Mouse (Mus musculus): Measurements from ENCODE around the gene Pip4k2a. TPM values are rescaled to one million over a fixed set of nuclear protein-coding genes. Genes with fewer than 3 reads are reported as not detected.

Gene Pip4k2a
- total and polyA plus RNA-seq, 3 experiments = 4.3 to 7.6 (median 6.5) TPM

DNA sequence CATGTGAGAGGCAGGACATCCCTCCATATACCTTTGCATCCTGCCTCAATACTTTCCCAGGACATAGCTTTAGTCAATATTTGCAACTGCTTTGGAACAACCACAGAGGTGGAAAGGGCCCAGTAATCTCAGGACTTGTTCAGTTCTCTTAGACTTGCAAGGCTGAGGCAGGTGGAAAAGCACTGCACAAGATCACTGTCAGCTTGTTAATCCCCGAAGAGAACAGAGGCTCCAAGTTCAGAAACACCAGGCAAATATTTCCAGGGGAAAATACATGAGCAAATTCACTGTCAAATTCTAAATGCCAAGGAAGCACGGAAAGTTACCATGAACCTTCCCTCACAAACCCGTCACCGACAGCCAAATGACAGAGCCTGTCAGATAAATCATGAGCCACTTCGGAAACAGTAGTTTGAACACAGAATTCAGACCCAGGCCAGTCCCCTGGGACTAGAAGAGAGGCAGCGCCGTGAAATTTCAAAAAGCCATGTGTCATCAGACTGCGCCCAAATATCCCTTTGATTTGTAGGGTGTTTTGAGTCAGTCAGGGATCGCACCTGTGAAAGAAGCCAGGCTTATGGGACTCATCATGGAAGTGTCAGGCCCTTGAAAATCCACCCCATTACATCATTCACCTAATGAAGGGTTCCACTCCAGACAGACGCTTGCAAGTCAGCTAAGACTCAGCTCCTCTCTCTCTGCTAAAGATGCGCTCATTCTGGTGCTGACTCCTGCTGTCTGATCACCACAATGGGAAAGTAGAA lies 184.1 kb downstream of the Pip4k2a start:
- Histone ChIP-seq H3K27ac (no peak overlapping the region), H3K79me2 (replicated peaks; ENCODE audit: control insufficient read depth, insufficient read depth, low read length) (no peaks in the 10 kb centered on the region), H3K4me1 (ENCODE audit: control insufficient read depth, insufficient read depth, low read length) (no peaks in the 10 kb centered on the region), H3K9ac (ENCODE audit: low read depth, low read length) (no peak overlapping the region), H3K36me3 (ENCODE audit: control insufficient read depth, insufficient read depth, low read length) (no peaks in the 10 kb centered on the region), H3K4me3 (no peak overlapping the region), H3K27me3 (ENCODE audit: control insufficient read depth, insufficient read depth, low read length) (no peaks in the 10 kb centered on the region)
- intact Hi-C loops (cut with DNase I) = no loop called here
- 69% methylated on average over 11 of the region's 11 CpGs for WGBS
- TF ChIP-seq CTCF (IDR thresholded peaks at IDR 0.05) (no peak), EP300 (IDR thresholded peaks at IDR 0.05; ENCODE audit: insufficient read depth, low read depth, low read length) (no peak), POLR2A (IDR thresholded peaks at IDR 0.05; ENCODE audit: insufficient read depth, low read depth, low read length) (no peak)
- DNase-seq = no peak

GRCm38 (mm10) chr2:18807961-18808360 lies 190.0 kb downstream of the Pip4k2a start:
- H3K27ac ChIP-seq = no peak overlapping the region
- no peaks in the 10 kb centered on the region for H3K36me3 ChIP-seq (ENCODE audit: control insufficient read depth, insufficient read depth, low read length)
- no peaks in the 10 kb centered on the region for H3K79me2 ChIP-seq (replicated peaks; ENCODE audit: control insufficient read depth, insufficient read depth, low read length)
- no peak overlapping the region for H3K4me3 ChIP-seq
- TF ChIP-seq EP300 (IDR thresholded peaks at IDR 0.05; ENCODE audit: insufficient read depth, low read depth, low read length) (no peak), POLR2A (IDR thresholded peaks at IDR 0.05; ENCODE audit: insufficient read depth, low read depth, low read length) (no peak), CTCF (IDR thresholded peaks at IDR 0.05) (no peak)
- no peak for DNase-seq
- no peak overlapping the region for H3K9ac ChIP-seq (ENCODE audit: low read depth, low read length)
- no peaks in the 10 kb centered on the region for H3K27me3 ChIP-seq (ENCODE audit: control insufficient read depth, insufficient read depth, low read length)
- no peaks in the 10 kb centered on the region for H3K4me1 ChIP-seq (ENCODE audit: control insufficient read depth, insufficient read depth, low read length)
- intact Hi-C loops (cut with DNase I) = no loop called here
- WGBS = 84% methylated on average over 2 of the region's 2 CpGs

DNA sequence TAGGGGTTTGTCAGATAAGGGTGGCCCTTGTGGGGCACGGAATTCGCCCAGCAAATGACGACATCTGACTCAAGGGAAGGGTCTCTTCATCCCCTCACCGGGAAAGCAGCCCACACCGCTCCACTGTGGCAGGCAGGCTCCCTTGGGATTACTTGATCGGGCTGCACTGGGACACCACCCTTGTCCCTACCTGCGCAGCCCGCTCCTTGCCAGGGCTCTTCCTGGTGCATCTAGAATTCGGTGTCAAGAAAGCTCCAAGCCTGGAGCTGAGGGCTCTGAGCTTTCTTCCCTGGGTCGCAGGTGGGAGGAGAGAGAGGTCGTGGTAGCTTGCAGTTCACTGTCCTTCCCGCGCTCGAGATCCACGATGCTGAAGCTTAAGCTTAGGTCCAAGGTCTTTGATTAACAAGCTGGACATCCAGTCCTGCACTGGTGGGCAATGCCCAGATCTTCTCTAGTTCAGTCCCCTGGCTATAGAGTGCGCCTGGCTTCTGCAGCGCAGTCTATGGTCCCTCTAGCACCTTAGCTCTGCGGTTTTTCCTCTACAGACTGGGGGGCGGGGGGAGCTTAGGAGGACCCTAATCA lies 196.6 kb downstream of the Pip4k2a start:
- Histone ChIP-seq H3K36me3 (ENCODE audit: control insufficient read depth, insufficient read depth, low read length) (no peaks in the 10 kb centered on the region), H3K4me3 (no peak overlapping the region), H3K27ac (no peak overlapping the region), H3K4me1 (ENCODE audit: control insufficient read depth, insufficient read depth, low read length) (no peaks in the 10 kb centered on the region; the same call in 1 of the 2 replicates), H3K27me3 (ENCODE audit: control insufficient read depth, insufficient read depth, low read length) (peaks cover 11% of the 10 kb centered on the region), H3K9ac (ENCODE audit: low read depth, low read length) (no peak overlapping the region), H3K79me2 (replicated peaks; ENCODE audit: control insufficient read depth, insufficient read depth, low read length) (no peaks in the 10 kb centered on the region)
- DNase-seq = no peak
- 31% methylated on average over 19 of the region's 19 CpGs for whole genome bisulfite sequencing
- intact Hi-C loops (cut with DNase I) = no loop called here
- TF ChIP-seq CTCF (IDR thresholded peaks at IDR 0.05) (no peak), POLR2A (IDR thresholded peaks at IDR 0.05; ENCODE audit: insufficient read depth, low read depth, low read length) (no peak), EP300 (IDR thresholded peaks at IDR 0.05; ENCODE audit: insufficient read depth, low read depth, low read length) (no peak)

DNA sequence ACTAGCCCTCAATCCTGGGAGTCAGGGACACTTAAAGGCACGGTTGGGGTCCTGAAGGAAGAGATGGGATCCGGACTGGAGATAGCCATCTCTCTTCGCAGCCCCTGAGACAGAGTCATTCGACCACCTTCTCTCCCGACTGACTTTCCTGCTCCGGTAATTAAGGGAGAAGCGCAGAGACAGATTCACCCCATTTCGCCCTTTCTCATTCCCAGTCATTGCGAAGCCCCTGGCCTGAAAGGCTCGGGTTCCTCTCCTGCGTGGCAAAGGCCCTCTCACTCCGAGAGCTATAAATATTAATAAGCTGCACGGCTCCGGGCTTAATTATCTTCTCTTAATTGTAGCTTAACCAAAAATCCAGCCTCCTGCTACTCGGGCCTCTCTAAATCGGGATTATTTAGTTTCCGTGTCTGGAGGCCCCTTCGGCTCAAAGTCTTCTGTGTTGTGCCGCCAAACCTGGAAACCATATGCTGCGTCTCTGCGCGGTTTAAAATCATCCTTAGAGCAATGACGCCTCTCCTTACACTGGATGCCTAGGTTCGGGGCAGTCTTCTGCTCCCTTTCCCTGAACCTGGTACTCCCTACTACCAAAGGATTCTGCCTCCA lies 197.2 kb downstream of the Pip4k2a start:
- H3K4me3 ChIP-seq = peak overlapping the region; percentile 49
- no peak overlapping the region for H3K9ac ChIP-seq (ENCODE audit: low read depth, low read length)
- no peaks in the 10 kb centered on the region for H3K79me2 ChIP-seq (replicated peaks; ENCODE audit: control insufficient read depth, insufficient read depth, low read length)
- H3K27me3 ChIP-seq (ENCODE audit: control insufficient read depth, insufficient read depth, low read length) = peaks cover 11% of the 10 kb centered on the region
- no peaks in the 10 kb centered on the region; the same call in 1 of the 2 replicates for H3K4me1 ChIP-seq (ENCODE audit: control insufficient read depth, insufficient read depth, low read length)
- no peak overlapping the region for H3K27ac ChIP-seq
- intact Hi-C loops (cut with DNase I) = no loop called here
- H3K36me3 ChIP-seq (ENCODE audit: control insufficient read depth, insufficient read depth, low read length) = no peaks in the 10 kb centered on the region
- 18% methylated on average over 24 of the region's 24 CpGs for WGBS
- TF ChIP-seq EP300 (IDR thresholded peaks at IDR 0.05; ENCODE audit: insufficient read depth, low read depth, low read length) (no peak), POLR2A (IDR thresholded peaks at IDR 0.05; ENCODE audit: insufficient read depth, low read depth, low read length) (no peak), CTCF (IDR thresholded peaks at IDR 0.05) (no peak)
- no peak for DNase-seq

GRCm38 (mm10) chr2:18799966-18800645 lies 197.8 kb downstream of the Pip4k2a start:
- Histone ChIP-seq H3K9ac (ENCODE audit: low read depth, low read length) (peak overlapping the region; percentile 0; the same call in 1 of the 2 replicates), H3K4me3 (peak overlapping the region; percentile 49), H3K27ac (no peak overlapping the region), H3K4me1 (ENCODE audit: control insufficient read depth, insufficient read depth, low read length) (no peaks in the 10 kb centered on the region; the same call in 1 of the 2 replicates), H3K36me3 (ENCODE audit: control insufficient read depth, insufficient read depth, low read length) (no peaks in the 10 kb centered on the region), H3K27me3 (ENCODE audit: control insufficient read depth, insufficient read depth, low read length) (peaks cover 11% of the 10 kb centered on the region), H3K79me2 (replicated peaks; ENCODE audit: control insufficient read depth, insufficient read depth, low read length) (no peaks in the 10 kb centered on the region)
- DNase-seq = peak; percentile 34 to 51
- TF ChIP-seq POLR2A (IDR thresholded peaks at IDR 0.05; ENCODE audit: insufficient read depth, low read depth, low read length) (no peak), EP300 (IDR thresholded peaks at IDR 0.05; ENCODE audit: insufficient read depth, low read depth, low read length) (no peak), CTCF (IDR thresholded peaks at IDR 0.05) (no peak; the same call in 1 of the 2 replicates)
- intact Hi-C loops (cut with DNase I) = no loop called here
- 2% methylated on average over 46 of the region's 46 CpGs for WGBS

All from heart, adult 2 months (tissue).